Mouse (Mus musculus): ENCODE data around the gene Prickle4.

DNA sequence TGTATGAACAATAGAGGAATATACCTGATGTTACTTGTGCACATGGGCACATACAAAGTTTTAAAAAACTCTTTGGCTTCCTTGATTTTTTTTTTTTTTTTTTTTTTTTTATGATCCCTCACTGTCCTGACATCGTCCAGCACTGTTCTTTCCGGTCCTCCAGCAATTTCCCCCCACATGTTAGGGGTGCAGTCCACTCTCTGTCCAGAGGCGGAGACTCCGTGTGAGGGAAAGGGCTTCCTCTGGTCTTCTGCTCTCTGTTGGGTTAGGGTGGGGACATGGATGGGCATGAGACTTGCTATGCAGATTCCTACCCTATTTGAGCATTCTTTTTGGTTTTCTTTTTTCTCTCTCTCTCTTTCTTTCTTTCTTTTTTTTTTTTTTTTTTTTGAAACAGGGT lies 36.6 kb downstream of the Prickle4 start:
- TF ChIP-seq CTCF (IDR thresholded peaks at IDR 0.05; ENCODE audit: low read depth) (no peak), EP300 (optimal IDR thresholded peaks at IDR 0.05) (no peak)

Measured in stomach, postnatal 0 days (tissue).